Mouse (Mus musculus) liver, embryonic 16.5 days (tissue): ENCODE measurements at regions not wholly inside any gene's neighbourhood (a gene's known extent, or its start where the extent isn't known, plus 50 kb on each side); places are given as distances from the start of the nearest gene placed in this dataset.

ENCODE experiments used
- ATAC-seq: fragments of 200-750 bp; cut with Nextera tagmentation; 2 replicates; pipeline ENCODE4 v1.8.0; 2017; ENCODE audit warnings: low read depth, mild to moderate bottlenecking, moderate number of reproducible peaks, moderate library complexity
- H3K27ac ChIP-seq: fragments of 300-500 bp; sonication (generic); 2 replicates; pipeline ENCODE4 v1.5.1; 2014; ENCODE audit warnings: mild to moderate bottlenecking, low read length
- H3K27me3 ChIP-seq: fragments of 300-500 bp; sonication (generic); 2 replicates; pipeline ENCODE4 v1.6.1; 2014; ENCODE audit warnings: low read depth, low read length, mixed read lengths; ENCODE audit not compliant: control insufficient read depth, insufficient read depth
- H3K36me3 ChIP-seq: fragments of 300-500 bp; sonication (generic); 2 replicates; pipeline ENCODE4 v1.6.1; 2014; ENCODE audit warnings: mild to moderate bottlenecking; ENCODE audit not compliant: control insufficient read depth, insufficient read depth
- H3K4me1 ChIP-seq: fragments of 300-500 bp; sonication (generic); 2 replicates; pipeline ENCODE4 v1.6.1; 2014; ENCODE audit warnings: low read depth, low read length, mixed read lengths; ENCODE audit not compliant: control insufficient read depth
- H3K4me2 ChIP-seq: fragments of 300-500 bp; sonication (generic); 2 replicates; pipeline ENCODE4 v1.6.1; 2014; ENCODE audit warnings: low read depth, low read length, mixed read lengths
- H3K4me3 ChIP-seq: fragments of 300-500 bp; sonication (generic); 2 replicates; pipeline ENCODE4 v1.5.1; 2014; ENCODE audit warnings: low read depth, mild to moderate bottlenecking, low read length
- H3K9ac ChIP-seq: fragments of 300-500 bp; sonication (generic); 2 replicates; pipeline ENCODE4 v1.6.1; 2014; ENCODE audit warnings: low read depth, low read length
- H3K9me3 ChIP-seq: fragments of 300-500 bp; sonication (generic); replicated peaks from 2 replicates; pipeline ENCODE4 v1.6.1; 2016; ENCODE audit warnings: low read length; ENCODE audit not compliant: control insufficient read depth
- WGBS: fragments of 180-500 bp; shearing (Covaris S2); extraction: QIAGEN DNeasy Blood & Tissue Kit; methylation state at CpG from one replicate; pipeline ENCODE4 v1.1.7; 2014; ENCODE audit not compliant: insufficient replicate concordance; 5-methylcytosine and 5-hydroxymethylcytosine counted together

DNA sequence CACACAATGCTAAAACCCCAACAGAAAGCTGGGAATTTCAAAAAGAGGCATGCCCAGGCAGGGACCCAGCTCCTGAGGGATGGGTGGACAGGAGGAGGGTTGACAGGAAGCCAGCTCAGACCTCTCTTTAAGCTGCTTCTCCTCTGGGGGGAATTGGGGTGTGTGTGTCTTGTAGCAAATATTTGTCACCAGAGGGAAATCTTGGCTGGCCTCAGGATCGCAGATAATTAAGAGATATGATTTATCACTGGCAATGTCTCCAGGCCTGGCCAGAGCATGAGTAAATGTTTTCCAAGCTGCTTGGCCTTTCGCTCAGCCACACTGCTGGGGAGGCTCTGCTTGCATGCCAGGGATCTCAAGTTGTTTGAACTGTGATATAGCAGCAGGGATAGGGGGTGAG is 189.6 kb upstream of the Klf4 start:
- H3K27me3 ChIP-seq = no peaks in the 10 kb centered on the region
- no peak overlapping the region for H3K4me2 ChIP-seq
- no peaks in the 10 kb centered on the region for H3K4me1 ChIP-seq
- no peaks in the 10 kb centered on the region for H3K36me3 ChIP-seq
- no peak overlapping the region for H3K9ac ChIP-seq
- 70% methylated on average over 2 of the region's 2 CpGs for WGBS
- H3K27ac ChIP-seq = no peak overlapping the region
- no peaks in the 10 kb centered on the region for H3K9me3 ChIP-seq
- H3K4me3 ChIP-seq = no peak overlapping the region
- ATAC-seq = no peak

DNA sequence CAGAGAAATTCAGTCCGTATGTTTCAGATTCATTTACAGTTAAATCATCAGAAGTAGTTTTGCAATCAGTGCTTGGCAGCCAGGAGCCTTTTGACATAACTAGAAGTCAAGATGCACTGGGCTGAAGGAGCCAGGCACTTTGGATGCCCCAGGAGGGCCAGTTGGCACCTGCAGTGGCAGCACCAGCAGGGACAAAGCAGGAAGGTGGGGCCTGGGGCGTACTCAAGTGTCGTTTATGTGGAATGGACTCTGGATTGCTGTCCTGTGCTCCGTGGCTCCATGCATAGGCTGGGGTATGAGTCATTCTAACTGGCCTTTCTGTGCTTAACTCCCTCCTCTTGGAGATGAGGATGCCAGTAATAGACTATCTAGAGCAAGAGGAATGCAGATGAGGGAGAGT is 186.2 kb upstream of the Klf4 start:
- ATAC-seq = no peak
- no peak overlapping the region for H3K4me2 ChIP-seq
- WGBS = 64% methylated on average over 4 of the region's 4 CpGs
- H3K9me3 ChIP-seq = no peaks in the 10 kb centered on the region
- H3K27me3 ChIP-seq = no peaks in the 10 kb centered on the region
- H3K27ac ChIP-seq = no peak overlapping the region
- H3K9ac ChIP-seq = no peak overlapping the region
- H3K4me3 ChIP-seq = no peak overlapping the region
- no peaks in the 10 kb centered on the region for H3K4me1 ChIP-seq
- no peaks in the 10 kb centered on the region for H3K36me3 ChIP-seq

DNA sequence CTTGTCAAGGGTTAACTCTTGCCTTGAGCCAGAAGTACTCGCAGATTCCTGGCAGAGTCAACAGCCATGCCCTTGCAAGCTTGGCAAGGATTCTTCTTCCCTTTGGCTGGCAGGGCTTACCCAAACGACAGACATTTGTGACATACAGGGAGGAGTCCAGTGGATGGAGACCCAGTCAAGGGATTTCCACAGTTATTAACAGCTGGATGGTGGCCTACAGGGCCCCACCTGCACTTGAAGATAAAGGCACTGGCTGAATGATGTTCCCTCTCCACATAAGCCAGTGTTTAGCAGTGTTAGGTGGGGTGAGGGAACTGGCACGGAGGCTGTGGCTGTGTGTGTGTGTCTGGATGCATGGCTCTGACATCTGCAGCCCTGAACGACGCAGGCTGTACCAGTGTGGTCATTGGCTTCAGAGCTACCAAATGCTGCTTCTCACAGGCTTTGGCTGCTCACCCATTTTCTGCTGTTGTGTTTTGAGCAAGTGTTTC is 183.9 kb upstream of the Klf4 start:
- Histone ChIP-seq H3K27me3 (no peaks in the 10 kb centered on the region), H3K4me3 (no peak overlapping the region), H3K36me3 (no peaks in the 10 kb centered on the region), H3K9ac (no peak overlapping the region), H3K4me1 (no peaks in the 10 kb centered on the region), H3K9me3 (no peaks in the 10 kb centered on the region), H3K4me2 (no peak overlapping the region), H3K27ac (no peak overlapping the region)
- WGBS = 34% methylated on average over 5 of the region's 5 CpGs
- ATAC-seq = no peak

DNA sequence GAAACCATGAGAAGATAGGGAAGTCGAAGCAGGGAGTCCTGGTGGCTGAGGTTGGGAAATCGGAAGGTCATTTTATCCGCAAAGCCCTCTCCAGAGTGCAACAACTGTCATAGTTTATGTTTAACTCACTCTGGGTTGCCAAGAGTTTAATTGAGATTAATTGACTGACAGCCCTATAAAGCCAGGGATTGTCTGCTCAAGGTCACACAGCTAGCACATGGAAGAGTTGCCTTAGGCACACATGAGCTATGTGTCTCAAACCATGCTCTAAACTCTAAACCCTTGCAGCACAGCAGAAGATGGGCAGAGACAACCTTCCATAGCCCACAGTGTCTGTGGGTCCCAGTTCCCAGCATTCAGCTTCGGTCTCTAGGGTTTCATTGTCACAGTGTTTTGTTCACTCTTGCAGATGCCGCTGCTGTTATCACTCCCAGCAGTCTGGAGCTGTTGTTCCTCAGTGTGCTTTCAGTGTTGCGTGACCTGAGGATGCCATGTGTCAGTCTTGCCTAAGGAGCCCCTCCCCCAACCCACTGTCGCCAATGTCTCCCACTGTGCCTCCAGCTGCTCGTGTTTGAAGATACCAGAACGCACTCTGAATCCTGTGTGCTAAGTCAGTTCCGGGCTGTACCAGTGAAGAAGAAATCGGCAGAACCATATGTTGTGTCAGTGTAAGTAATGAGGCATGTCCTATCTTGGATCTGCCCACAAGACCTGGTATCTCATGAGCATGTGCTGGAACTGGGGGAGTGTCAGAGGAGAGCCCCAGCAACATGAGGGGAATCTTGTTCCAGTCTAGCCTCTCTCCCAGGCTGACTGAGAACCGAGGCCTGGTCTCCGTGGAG is 179.5 kb upstream of the Klf4 start:
- no peaks in the 10 kb centered on the region for H3K36me3 ChIP-seq
- H3K4me1 ChIP-seq = no peaks in the 10 kb centered on the region
- H3K9me3 ChIP-seq = no peaks in the 10 kb centered on the region
- no peak for ATAC-seq
- H3K27ac ChIP-seq = no peak overlapping the region
- H3K4me2 ChIP-seq = no peak overlapping the region
- H3K27me3 ChIP-seq = no peaks in the 10 kb centered on the region
- no peak overlapping the region for H3K4me3 ChIP-seq
- H3K9ac ChIP-seq = no peak overlapping the region
- WGBS = 54% methylated on average over 13 of the region's 13 CpGs

DNA sequence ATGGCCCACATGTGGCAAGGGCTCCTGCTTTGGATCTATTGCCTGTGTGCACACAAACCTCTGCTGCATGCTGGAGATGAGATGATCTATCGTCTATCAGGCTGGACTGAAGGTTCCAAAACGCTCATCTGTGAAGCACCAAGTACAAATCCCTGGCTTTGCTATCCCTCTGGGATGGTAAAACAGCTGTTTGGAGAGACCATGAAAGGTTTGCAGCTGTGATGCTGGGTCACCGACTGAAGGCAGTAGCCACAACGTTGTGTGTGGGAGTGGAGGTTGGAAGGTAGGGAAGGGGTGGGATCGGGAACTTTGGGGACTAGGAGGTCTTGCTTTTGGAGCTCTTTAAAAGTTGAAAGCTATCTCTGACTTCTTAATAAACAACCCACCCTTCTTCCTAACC is 178.2 kb upstream of the Klf4 start:
- Histone ChIP-seq H3K27me3 (no peaks in the 10 kb centered on the region), H3K4me3 (no peak overlapping the region), H3K27ac (no peak overlapping the region), H3K4me1 (no peaks in the 10 kb centered on the region), H3K4me2 (no peak overlapping the region), H3K36me3 (no peaks in the 10 kb centered on the region), H3K9me3 (no peaks in the 10 kb centered on the region), H3K9ac (no peak overlapping the region)
- no peak for ATAC-seq
- 65% methylated on average over 5 of the region's 5 CpGs for WGBS

DNA sequence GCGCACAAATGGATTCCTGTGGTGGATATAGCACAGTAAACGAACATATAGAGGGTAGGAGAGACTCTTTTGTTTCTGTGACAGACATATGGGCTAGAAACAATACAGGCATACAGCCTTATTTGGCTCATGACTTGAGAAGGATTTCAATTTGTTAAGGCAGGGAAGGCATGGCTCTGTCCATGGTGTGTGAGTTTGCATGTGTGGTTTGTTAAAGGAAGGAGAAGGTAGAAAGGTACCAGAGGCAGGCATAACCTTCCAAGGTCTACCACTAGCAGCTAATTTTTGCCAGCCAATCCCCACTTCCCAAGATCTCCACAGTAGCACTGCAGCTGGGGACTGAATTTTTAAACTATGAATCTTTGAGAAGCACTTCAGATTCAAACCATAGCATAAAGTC is 176.5 kb upstream of the Klf4 start:
- Histone ChIP-seq H3K9ac (no peak overlapping the region), H3K4me1 (no peaks in the 10 kb centered on the region), H3K9me3 (no peaks in the 10 kb centered on the region), H3K27me3 (no peaks in the 10 kb centered on the region), H3K36me3 (no peaks in the 10 kb centered on the region), H3K4me3 (no peak overlapping the region), H3K4me2 (no peak overlapping the region), H3K27ac (no peak overlapping the region)
- WGBS = 52% methylated on average over 2 of the region's 2 CpGs
- ATAC-seq = no peak

DNA sequence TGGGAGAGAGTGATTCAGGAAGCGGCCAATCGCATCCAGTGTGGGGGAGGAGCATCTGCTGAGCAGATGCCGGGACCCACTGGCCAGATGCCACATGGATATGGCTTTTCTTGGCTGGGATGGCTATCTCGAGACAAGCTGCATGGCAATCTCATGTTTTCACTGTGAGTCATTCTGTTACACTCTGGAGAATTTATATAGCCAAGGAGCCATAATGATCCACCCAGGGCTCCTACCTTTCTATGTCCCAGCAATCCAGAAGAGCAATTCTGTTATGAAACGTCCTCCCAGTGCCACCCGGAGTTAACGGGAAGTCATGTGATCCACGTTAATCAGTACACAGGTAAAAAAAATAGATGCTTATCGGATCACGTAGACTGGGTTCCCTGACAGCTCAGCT is 175.7 kb upstream of the Klf4 start:
- H3K9ac ChIP-seq = no peak overlapping the region
- no peaks in the 10 kb centered on the region for H3K36me3 ChIP-seq
- no peaks in the 10 kb centered on the region for H3K27me3 ChIP-seq
- H3K27ac ChIP-seq = no peak overlapping the region
- H3K4me3 ChIP-seq = no peak overlapping the region
- 61% methylated on average over 10 of the region's 10 CpGs for WGBS
- H3K9me3 ChIP-seq = no peaks in the 10 kb centered on the region
- H3K4me2 ChIP-seq = no peak overlapping the region
- no peak for ATAC-seq
- no peaks in the 10 kb centered on the region for H3K4me1 ChIP-seq

DNA sequence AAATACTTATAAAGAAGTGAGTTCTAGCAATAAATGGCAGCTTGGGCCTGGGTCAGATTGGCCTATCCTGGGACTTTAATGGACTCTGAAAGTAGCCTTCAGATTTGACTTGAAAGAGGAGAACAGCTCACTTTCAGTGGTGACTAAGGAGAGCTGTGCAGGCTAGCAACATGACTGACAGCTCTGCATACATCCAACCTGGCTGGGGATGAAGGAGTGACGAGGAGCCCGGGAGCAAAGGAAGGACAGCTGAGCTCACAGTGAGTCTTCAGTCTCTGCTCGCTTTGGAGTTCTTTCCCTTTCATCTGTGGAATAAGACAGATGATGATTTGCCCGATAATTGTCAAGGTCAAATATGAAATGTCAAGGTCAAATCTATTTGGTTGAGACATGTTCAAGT is 172.7 kb upstream of the Klf4 start:
- H3K4me3 ChIP-seq = no peak overlapping the region
- no peak overlapping the region for H3K4me2 ChIP-seq
- H3K9ac ChIP-seq = no peak overlapping the region
- no peaks in the 10 kb centered on the region for H3K36me3 ChIP-seq
- H3K4me1 ChIP-seq = no peaks in the 10 kb centered on the region
- no peak for ATAC-seq
- no peaks in the 10 kb centered on the region for H3K27me3 ChIP-seq
- 52% methylated on average over 4 of the region's 4 CpGs for WGBS
- H3K27ac ChIP-seq = no peak overlapping the region
- no peaks in the 10 kb centered on the region for H3K9me3 ChIP-seq

DNA sequence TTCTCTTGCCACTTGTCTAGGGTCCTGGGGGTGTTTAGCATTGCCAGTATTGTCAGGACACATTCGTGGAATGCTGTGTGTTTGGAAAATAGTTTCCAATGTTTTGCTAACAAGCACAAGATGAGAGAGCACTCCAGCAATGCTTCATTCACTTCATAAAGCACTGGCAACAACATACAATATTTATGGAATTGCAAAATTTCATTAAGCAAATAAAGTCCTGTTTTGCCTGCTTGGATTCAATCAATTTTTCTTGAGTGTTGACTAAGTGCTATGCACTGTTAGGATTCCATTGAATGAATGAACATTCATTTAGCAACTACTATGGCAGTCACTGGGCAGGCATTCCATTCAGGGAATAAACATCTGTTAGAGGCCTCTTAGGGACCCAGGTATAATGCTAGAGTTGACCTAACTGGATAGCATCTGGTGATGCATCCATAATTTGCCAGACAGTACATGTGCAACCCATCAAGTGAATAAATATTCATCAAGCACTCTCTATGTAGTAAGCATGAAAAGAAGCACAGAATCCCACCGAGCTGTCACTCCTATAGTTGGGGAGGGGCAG is 171.2 kb upstream of the Klf4 start:
- Histone ChIP-seq H3K27ac (no peak overlapping the region), H3K4me3 (no peak overlapping the region), H3K9ac (no peak overlapping the region), H3K36me3 (no peaks in the 10 kb centered on the region), H3K27me3 (no peaks in the 10 kb centered on the region), H3K9me3 (no peaks in the 10 kb centered on the region), H3K4me1 (no peaks in the 10 kb centered on the region), H3K4me2 (no peak overlapping the region)
- WGBS = 63% methylated on average over 2 of the region's 2 CpGs
- no peak for ATAC-seq
